Mouse (Mus musculus) spleen, postnatal 10 days (tissue): ENCODE measurements at regions not wholly inside any gene's neighbourhood (a gene's known extent, or its start where the extent isn't known, plus 50 kb on each side); places are given as distances from the start of the nearest gene placed in this dataset.
A peak's percentile ranks its signal among the peaks of the same experiment; 100 is the strongest.
"Not testable (repeated sequence)": the region's sequence is repeated elsewhere in the genome, so short reads cannot be mapped to it uniquely, and the experiment has no call there.

Experiments
- DNase-seq, 2 experiments: peaks; one replicate each; pipeline ENCODE4 v3.0.0; 2021 to 2022; ENCODE audit warnings: low spot score in 2 of 2

DNA sequence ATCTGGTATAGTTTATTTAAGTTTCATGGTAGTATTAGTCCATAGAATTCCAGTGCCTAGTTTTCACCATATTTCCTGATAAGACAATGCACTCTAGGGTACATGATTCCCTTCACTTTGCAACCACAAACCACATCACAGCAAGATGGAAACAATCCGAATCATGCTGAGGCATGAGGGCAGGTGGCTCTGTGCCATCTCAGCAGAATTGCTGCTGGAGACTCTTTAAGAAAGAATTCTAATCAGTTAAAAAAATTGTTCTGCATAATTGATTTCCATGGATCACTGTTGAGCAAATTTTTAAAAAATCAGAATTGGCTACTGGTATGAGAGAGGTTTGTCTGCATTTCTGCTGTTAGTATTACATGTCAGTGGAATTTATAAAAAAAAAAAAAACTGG lies 1451.1 kb upstream of the Pcdh20 start:
- DNase-seq: no peak

GRCm38 (mm10) chr14:89920586-89920985 lies 1449.4 kb upstream of the Pcdh20 start:
- not testable (repeated sequence) for DNase-seq

DNA sequence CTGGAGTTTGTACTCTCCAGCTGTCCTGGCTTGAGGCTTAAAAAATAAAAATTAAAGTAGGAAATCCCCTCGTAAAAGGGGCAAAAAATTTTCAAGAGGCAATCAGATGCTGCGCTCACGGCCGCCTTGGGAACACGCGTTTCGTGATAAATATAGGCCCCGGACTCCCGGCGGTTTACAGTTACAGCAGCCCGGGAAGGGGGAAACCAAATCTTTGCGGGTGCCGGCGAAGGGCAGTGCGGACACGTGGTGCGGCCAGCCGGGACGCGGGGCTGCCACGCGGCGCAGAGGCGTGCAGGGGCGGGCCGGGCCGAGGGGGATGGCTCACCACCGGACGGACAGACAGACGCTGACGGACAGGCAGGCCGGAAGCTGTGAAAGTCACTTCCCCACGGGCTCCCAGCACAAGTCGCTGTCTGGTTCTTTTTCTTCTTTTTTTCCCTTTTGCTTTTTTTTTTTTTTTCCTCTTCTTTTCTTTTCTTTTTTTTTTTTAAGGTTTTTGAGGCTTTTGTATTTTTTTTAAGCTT lies 1427.6 kb upstream of the Pcdh20 start:
- DNase-seq: peak in 1 of 2 experiments; percentile 4

GRCm38 (mm10) chr14:89898135-89898534 lies 1426.9 kb upstream of the Pcdh20 start:
- DNase-seq: not testable (repeated sequence)

DNA sequence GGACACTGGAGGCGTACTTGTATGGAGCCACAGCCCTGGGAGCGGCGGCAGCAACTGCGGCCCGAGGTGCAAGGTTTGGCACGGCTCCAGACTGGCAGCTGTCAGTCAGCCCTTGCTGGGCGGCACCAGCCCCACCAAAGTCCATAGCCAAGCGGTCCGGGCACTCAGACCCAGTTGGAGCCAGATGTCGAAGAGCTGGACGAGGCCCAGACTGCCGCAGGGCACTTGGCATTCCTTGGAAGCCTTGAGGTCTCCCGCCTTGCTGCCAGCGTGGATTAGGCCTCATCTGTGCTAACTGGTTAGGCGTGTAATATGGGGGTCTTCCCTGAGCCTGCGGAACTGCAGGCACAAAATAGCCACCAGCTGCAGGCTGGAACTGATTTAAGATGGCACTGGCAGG lies 1425.7 kb upstream of the Pcdh20 start:
- not testable (repeated sequence) for DNase-seq
